Mouse (Mus musculus) hindbrain, embryonic 15.5 days (tissue): ENCODE measurements at regions not wholly inside any gene's neighbourhood (a gene's known extent, or its start where the extent isn't known, plus 50 kb on each side); places are given as distances from the start of the nearest gene placed in this dataset.

Experiments
- ATAC-seq: fragments of 200-750 bp; cut with Nextera tagmentation; 2 replicates; pipeline ENCODE4 v1.8.0; 2017; ENCODE audit warnings: low read depth, moderate number of reproducible peaks, moderate TSS enrichment; ENCODE audit not compliant: low FRiP score
- H3K27ac ChIP-seq: fragments of 300-500 bp; sonication (generic); replicated peaks from 2 replicates; pipeline ENCODE4 v1.5.1; 2015; ENCODE audit warnings: mild to moderate bottlenecking, inconsistent platforms
- H3K27me3 ChIP-seq: fragments of 300-500 bp; sonication (generic); 2 replicates; pipeline ENCODE4 v1.6.1; 2015; ENCODE audit warnings: control low read depth, inconsistent platforms
- H3K36me3 ChIP-seq: fragments of 300-500 bp; sonication (generic); 2 replicates; pipeline ENCODE4 v1.6.1; 2015; ENCODE audit warnings: control low read depth, inconsistent platforms
- H3K4me1 ChIP-seq: fragments of 300-500 bp; sonication (generic); replicated peaks from 2 replicates; pipeline ENCODE4 v1.6.1; 2015; ENCODE audit warnings: control low read depth, inconsistent platforms
- H3K4me2 ChIP-seq: fragments of 300-500 bp; sonication (generic); 2 replicates; pipeline ENCODE4 v1.6.1; 2015; ENCODE audit warnings: moderate library complexity, mild to moderate bottlenecking, inconsistent platforms
- H3K4me3 ChIP-seq: fragments of 300-500 bp; sonication (generic); 2 replicates; pipeline ENCODE4 v1.5.1; 2015; ENCODE audit warnings: mild to moderate bottlenecking, inconsistent platforms
- H3K9ac ChIP-seq: fragments of 300-500 bp; sonication (generic); 2 replicates; pipeline ENCODE4 v1.6.1; 2015; ENCODE audit warnings: inconsistent platforms
- H3K9me3 ChIP-seq: fragments of 300-500 bp; sonication (generic); 2 replicates; pipeline ENCODE4 v1.6.1; 2016; ENCODE audit warnings: control low read depth, inconsistent platforms
- WGBS: fragments of 180-500 bp; shearing (Covaris S2); methylation state at CpG from one replicate; pipeline ENCODE4 v1.1.7; 2015; 5-methylcytosine and 5-hydroxymethylcytosine counted together

GRCm38 (mm10) chr1:126993061-126993640, 162.6 kb upstream of the Nckap5 start:
- 66% methylated on average over 1 of the region's 1 CpGs for WGBS
- no peak overlapping the region for H3K27ac ChIP-seq
- H3K9ac ChIP-seq: no peak overlapping the region
- no peaks in the 10 kb centered on the region for H3K36me3 ChIP-seq
- no peaks in the 10 kb centered on the region for H3K9me3 ChIP-seq
- H3K4me2 ChIP-seq: no peak overlapping the region
- ATAC-seq: peak; percentile 68; the same call in 1 of the 2 replicates
- H3K27me3 ChIP-seq: no peaks in the 10 kb centered on the region
- 0 out of 2 replicates have a peak, but pooled peaks cover 5% of the 10 kb centered on the region for H3K4me1 ChIP-seq
- no peak overlapping the region for H3K4me3 ChIP-seq

GRCm38 (mm10) chr1:126992441-126992840, 161.8 kb upstream of the Nckap5 start:
- Histone ChIP-seq H3K4me3 (no peak overlapping the region), H3K36me3 (no peaks in the 10 kb centered on the region), H3K27ac (no peak overlapping the region), H3K27me3 (no peaks in the 10 kb centered on the region; the same call in 1 of the 2 replicates), H3K4me1 (0 out of 2 replicates have a peak, but pooled peaks cover 5% of the 10 kb centered on the region), H3K9ac (no peak overlapping the region), H3K9me3 (no peaks in the 10 kb centered on the region), H3K4me2 (no peak overlapping the region)
- 37% methylated on average over 4 of the region's 4 CpGs for WGBS
- ATAC-seq: peak; percentile 65

- no peak for ATAC-seq
- 40% methylated on average over 5 of the region's 5 CpGs for WGBS
Measured at GRCm38 (mm10) chr1:126982805-126983204, 152.2 kb upstream of the Nckap5 start.

GRCm38 (mm10) chr1:126980311-126980710, 149.7 kb upstream of the Nckap5 start:
- WGBS: 93% methylated on average over 14 of the region's 14 CpGs
- Histone ChIP-seq H3K4me2 (no peak overlapping the region), H3K9me3 (no peaks in the 10 kb centered on the region), H3K4me3 (no peak overlapping the region), H3K27ac (no peak overlapping the region), H3K9ac (no peak overlapping the region), H3K27me3 (no peaks in the 10 kb centered on the region), H3K36me3 (no peaks in the 10 kb centered on the region), H3K4me1 (no peaks in the 10 kb centered on the region)
- no peak for ATAC-seq

More at GRCm38 (mm10) chr1:126982805-126983204, 152.2 kb upstream of the Nckap5 start:
- H3K9ac ChIP-seq: no peak overlapping the region
- H3K4me1 ChIP-seq: no peaks in the 10 kb centered on the region
- H3K27me3 ChIP-seq: no peaks in the 10 kb centered on the region; the same call in 1 of the 2 replicates
- H3K4me3 ChIP-seq: no peak overlapping the region
- H3K9me3 ChIP-seq: no peaks in the 10 kb centered on the region
- H3K27ac ChIP-seq: no peak overlapping the region
- no peak overlapping the region for H3K4me2 ChIP-seq
- no peaks in the 10 kb centered on the region for H3K36me3 ChIP-seq

GRCm38 (mm10) chr1:126973871-126974270, 143.3 kb upstream of the Nckap5 start:
- no peaks in the 10 kb centered on the region for H3K9me3 ChIP-seq
- no peak for ATAC-seq
- no peak overlapping the region for H3K9ac ChIP-seq
- 0 out of 2 replicates have a peak, but pooled peaks cover 3% of the 10 kb centered on the region for H3K4me1 ChIP-seq
- WGBS: 93% methylated on average over 1 of the region's 1 CpGs
- no peak overlapping the region for H3K4me2 ChIP-seq
- H3K4me3 ChIP-seq: no peak overlapping the region
- H3K27ac ChIP-seq: no peak overlapping the region
- H3K36me3 ChIP-seq: no peaks in the 10 kb centered on the region
- H3K27me3 ChIP-seq: no peaks in the 10 kb centered on the region

- Histone ChIP-seq H3K9me3 (no peaks in the 10 kb centered on the region), H3K36me3 (no peaks in the 10 kb centered on the region), H3K4me3 (no peak overlapping the region), H3K9ac (no peak overlapping the region), H3K27me3 (no peaks in the 10 kb centered on the region), H3K27ac (no peak overlapping the region), H3K4me1 (0 out of 2 replicates have a peak, but pooled peaks cover 3% of the 10 kb centered on the region), H3K4me2 (no peak overlapping the region)
- 48% methylated on average over 10 of the region's 10 CpGs for WGBS
- peak; percentile 45; the same call in 1 of the 2 replicates for ATAC-seq
Measured at GRCm38 (mm10) chr1:126971777-126972421, 141.3 kb upstream of the Nckap5 start.

- Histone ChIP-seq H3K27ac (no peak overlapping the region), H3K36me3 (no peaks in the 10 kb centered on the region), H3K9me3 (no peaks in the 10 kb centered on the region), H3K4me1 (0 out of 2 replicates have a peak, but pooled peaks cover 3% of the 10 kb centered on the region), H3K4me3 (no peak overlapping the region), H3K4me2 (no peak overlapping the region), H3K27me3 (no peaks in the 10 kb centered on the region), H3K9ac (no peak overlapping the region)
- ATAC-seq: no peak
- WGBS: 76% methylated on average over 1 of the region's 1 CpGs
Measured at GRCm38 (mm10) chr1:126971118-126971517, 140.5 kb upstream of the Nckap5 start.

GRCm38 (mm10) chr1:126966394-126966793, 135.8 kb upstream of the Nckap5 start:
- ATAC-seq: no peak
- no peak overlapping the region for H3K4me2 ChIP-seq
- H3K27ac ChIP-seq: no peak overlapping the region
- H3K9me3 ChIP-seq: no peaks in the 10 kb centered on the region
- H3K36me3 ChIP-seq: no peaks in the 10 kb centered on the region
- no peaks in the 10 kb centered on the region for H3K27me3 ChIP-seq
- H3K4me3 ChIP-seq: no peak overlapping the region
- H3K9ac ChIP-seq: no peak overlapping the region
- no peaks in the 10 kb centered on the region for H3K4me1 ChIP-seq

- ATAC-seq: peak; percentile 83
- H3K9me3 ChIP-seq: no peaks in the 10 kb centered on the region; the same call in 1 of the 2 replicates
- H3K4me2 ChIP-seq: no peak overlapping the region
- H3K9ac ChIP-seq: no peak overlapping the region
- peaks cover 11% of the 10 kb centered on the region for H3K4me1 ChIP-seq
- H3K36me3 ChIP-seq: no peaks in the 10 kb centered on the region
- H3K4me3 ChIP-seq: no peak overlapping the region
- 62% methylated on average over 12 of the region's 12 CpGs for WGBS
- H3K27me3 ChIP-seq: no peaks in the 10 kb centered on the region
- H3K27ac ChIP-seq: peak overlapping the region; percentile 46
Measured at GRCm38 (mm10) chr1:126955839-126956720, 125.5 kb upstream of the Nckap5 start.

GRCm38 (mm10) chr1:126947860-126948259, 117.3 kb upstream of the Nckap5 start:
- Histone ChIP-seq H3K36me3 (no peaks in the 10 kb centered on the region), H3K27me3 (no peaks in the 10 kb centered on the region), H3K4me1 (no peaks in the 10 kb centered on the region), H3K4me3 (no peak overlapping the region), H3K4me2 (no peak overlapping the region), H3K27ac (no peak overlapping the region), H3K9me3 (no peaks in the 10 kb centered on the region; the same call in 1 of the 2 replicates), H3K9ac (no peak overlapping the region)
- 93% methylated on average over 1 of the region's 1 CpGs for WGBS
- no peak for ATAC-seq

GRCm38 (mm10) chr1:126932658-126933057, 102.1 kb upstream of the Nckap5 start:
- H3K9ac ChIP-seq: no peak overlapping the region
- 34% methylated on average over 4 of the region's 4 CpGs for WGBS

GRCm38 (mm10) chr1:126931754-126932153, 101.2 kb upstream of the Nckap5 start:
- 2% methylated on average over 6 of the region's 6 CpGs for WGBS
- Histone ChIP-seq H3K4me3 (no peak overlapping the region), H3K36me3 (no peaks in the 10 kb centered on the region), H3K9me3 (no peaks in the 10 kb centered on the region), H3K4me1 (peaks cover 20% of the 10 kb centered on the region), H3K27ac (no peak overlapping the region), H3K4me2 (no peak overlapping the region), H3K9ac (no peak overlapping the region), H3K27me3 (no peaks in the 10 kb centered on the region)
- ATAC-seq: peak; percentile 62; the same call in 1 of the 2 replicates

More at GRCm38 (mm10) chr1:126932658-126933057, 102.1 kb upstream of the Nckap5 start:
- Histone ChIP-seq H3K9me3 (no peaks in the 10 kb centered on the region), H3K27me3 (no peaks in the 10 kb centered on the region), H3K4me1 (peaks cover 20% of the 10 kb centered on the region), H3K4me2 (no peak overlapping the region), H3K27ac (no peak overlapping the region), H3K36me3 (no peaks in the 10 kb centered on the region), H3K4me3 (no peak overlapping the region)
- peak; percentile 52; the same call in 1 of the 2 replicates for ATAC-seq
